Mouse (Mus musculus) induced T-regulatory cell, adult 2 months (primary cell): ENCODE data around the gene Cd86.

Source experiments
- DNase-seq: peaks from one replicate; pipeline ENCODE4 v3.0.0-alpha.2; 2012; ENCODE audit warnings: low read depth

Cd86 gene

GRCm38 (mm10) chr16:36655910-36656309 is 10.0 kb downstream of the Cd86 start:
- no peak for DNase-seq

GRCm38 (mm10) chr16:36655199-36655598 is 10.7 kb downstream of the Cd86 start:
- no peak for DNase-seq

- no peak for DNase-seq
Measured at GRCm38 (mm10) chr16:36651174-36651766, 14.6 kb downstream of the Cd86 start.

DNA sequence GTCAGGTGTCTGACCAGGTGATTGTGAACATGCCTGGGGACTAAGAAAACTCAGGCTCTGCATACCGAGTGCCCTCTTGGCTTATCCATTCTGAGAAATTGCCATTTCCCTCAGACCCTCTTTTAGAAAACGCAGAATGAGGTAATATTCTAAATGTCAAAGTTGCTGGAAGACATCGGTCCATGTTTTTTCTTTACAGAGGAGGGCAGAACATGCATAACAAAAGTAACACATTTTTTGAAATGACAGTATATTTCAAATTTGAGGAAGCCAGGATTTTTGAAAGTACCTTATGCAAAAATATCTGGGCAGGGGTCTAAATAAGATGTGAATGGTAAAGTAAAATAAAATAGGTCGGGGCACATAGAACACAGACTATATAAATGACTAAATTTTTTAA is 15.4 kb downstream of the Cd86 start:
- DNase-seq = no peak

GRCm38 (mm10) chr16:36649304-36649703 is 16.6 kb downstream of the Cd86 start:
- DNase-seq = no peak

DNA sequence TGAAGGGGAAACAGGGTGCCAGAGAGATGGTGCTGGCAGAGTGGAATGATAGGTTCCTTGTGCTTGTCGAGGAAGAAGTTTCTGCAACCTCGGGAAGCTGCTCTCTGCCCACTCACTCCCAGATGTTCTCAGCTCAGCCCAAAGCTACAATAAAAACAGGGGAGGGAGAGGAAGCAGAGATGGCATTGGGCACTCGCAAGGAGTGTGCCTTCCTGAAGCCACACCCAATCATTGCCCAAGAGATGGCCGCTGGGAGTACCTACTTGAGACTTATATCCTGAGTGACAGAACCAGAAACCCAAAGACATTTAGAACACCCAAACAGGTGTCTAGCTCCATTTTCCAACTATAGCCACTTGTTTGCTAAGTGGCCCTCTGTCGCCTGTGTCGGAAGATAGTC is 20.8 kb downstream of the Cd86 start:
- no peak for DNase-seq

GRCm38 (mm10) chr16:36642696-36643046 is 23.2 kb downstream of the Cd86 start:
- no peak for DNase-seq

- no peak for DNase-seq
Measured at GRCm38 (mm10) chr16:36641830-36642695, 23.8 kb downstream of the Cd86 start.

GRCm38 (mm10) chr16:36640993-36641392 is 24.9 kb downstream of the Cd86 start:
- DNase-seq = no peak

GRCm38 (mm10) chr16:36639812-36640504 is 25.9 kb downstream of the Cd86 start:
- DNase-seq = no peak

- DNase-seq = no peak
Measured at GRCm38 (mm10) chr16:36636800-36637199, 29.1 kb downstream of the Cd86 start.

DNA sequence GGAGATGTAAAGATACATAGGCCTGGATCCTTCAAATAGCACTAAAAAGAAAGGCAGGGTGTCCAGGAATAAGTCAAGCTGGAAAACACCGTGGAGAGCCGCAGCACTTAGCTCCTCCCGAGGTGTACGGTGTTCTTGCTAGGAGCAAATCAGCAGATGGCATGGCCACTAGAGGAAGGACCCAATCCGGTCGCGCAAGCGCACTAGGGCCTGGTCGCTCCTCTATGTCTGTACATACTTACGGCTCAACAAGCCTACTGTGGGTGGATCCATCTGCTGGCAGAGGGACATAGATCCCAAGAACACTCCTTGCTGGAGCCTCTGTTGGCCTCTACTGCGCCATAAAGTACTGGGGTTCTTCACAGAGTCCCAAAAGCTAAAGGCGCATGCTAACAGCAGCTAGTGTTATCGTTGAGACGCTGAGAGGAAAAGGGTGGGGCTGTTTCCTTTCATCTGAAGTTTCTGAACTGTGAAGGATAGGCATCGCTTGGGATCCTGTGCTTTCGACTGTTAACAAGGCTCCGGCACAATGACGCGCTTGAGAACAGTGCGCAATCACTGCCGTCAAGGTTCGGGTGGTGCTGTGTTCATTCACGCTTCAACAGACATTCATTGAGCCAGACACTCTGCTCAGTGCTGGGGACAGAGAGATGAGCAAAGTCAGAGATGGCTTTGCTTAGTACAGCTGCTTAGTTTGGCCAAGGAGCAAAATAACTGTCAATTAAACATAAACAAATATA is 30.7 kb downstream of the Cd86 start:
- no peak for DNase-seq

GRCm38 (mm10) chr16:36634421-36634820 is 31.5 kb downstream of the Cd86 start:
- no peak for DNase-seq

- peak; percentile 76 for DNase-seq
Measured at GRCm38 (mm10) chr16:36632229-36632628, 33.7 kb downstream of the Cd86 start.

- no peak for DNase-seq
Measured at GRCm38 (mm10) chr16:36631607-36632006, 34.3 kb downstream of the Cd86 start.

DNA sequence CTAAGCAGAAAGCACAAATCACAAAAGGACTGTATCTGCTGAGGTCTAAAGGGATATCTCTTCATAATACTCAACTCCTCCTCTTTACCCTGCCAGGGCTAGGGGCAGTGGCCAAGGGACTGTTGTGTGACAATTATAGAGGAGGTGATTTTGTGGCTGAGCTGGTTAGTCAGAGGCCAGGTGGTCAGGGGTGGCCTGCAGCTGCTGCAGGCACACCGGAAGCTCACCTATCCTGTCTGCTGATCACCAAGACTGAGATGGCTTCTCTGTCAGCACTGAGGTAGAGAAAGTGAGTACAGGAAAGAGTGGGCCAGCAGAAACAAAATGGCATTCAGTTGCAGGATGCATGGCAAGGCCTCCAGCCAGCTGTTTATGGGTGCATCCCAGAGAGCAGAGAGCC is 38.1 kb downstream of the Cd86 start:
- DNase-seq = peak; percentile 16

- peak; percentile 73 for DNase-seq
Measured at GRCm38 (mm10) chr16:36626567-36627197, 39.2 kb downstream of the Cd86 start.

DNA sequence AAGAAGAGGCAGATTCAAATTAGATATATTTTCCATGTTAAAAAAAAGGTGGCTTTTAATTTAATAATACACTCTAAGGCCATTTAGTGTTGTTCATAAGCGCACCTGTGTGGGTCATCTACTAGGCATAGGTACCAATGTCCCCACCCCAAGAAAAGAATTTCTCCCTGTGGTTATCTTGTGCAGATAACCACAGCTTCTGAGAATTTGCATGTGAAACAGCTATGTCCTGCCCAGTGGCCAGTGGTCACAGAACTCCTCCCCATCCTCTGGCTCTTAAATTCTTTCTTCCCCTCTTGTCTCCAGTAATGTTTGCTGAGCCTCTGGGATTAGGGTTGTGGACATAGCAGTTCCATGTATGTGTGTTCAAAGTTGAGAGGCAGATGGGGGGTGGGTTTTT is 40.0 kb downstream of the Cd86 start:
- DNase-seq = no peak

DNA sequence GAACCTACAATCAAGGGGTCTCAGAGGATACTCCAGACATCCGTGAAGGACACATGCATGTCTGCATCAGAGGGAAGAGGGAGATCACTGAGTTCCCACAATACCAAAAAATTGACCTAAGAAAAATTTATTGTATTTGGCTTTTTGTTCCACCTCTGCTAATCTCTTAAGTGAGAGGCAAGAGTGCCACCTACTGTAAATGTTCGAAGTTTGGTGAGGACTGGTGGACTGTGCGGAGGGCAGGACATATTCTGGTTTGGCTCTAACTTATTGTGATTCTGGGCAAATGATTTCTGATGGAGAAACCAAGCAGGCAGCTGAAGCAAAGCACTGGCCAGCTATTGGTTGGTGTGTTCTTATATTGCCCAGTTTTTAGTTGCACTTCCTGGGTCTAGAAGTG is 43.6 kb downstream of the Cd86 start:
- DNase-seq = peak; percentile 51

GRCm38 (mm10) chr16:36621108-36621507 is 44.8 kb downstream of the Cd86 start:
- no peak for DNase-seq

DNA sequence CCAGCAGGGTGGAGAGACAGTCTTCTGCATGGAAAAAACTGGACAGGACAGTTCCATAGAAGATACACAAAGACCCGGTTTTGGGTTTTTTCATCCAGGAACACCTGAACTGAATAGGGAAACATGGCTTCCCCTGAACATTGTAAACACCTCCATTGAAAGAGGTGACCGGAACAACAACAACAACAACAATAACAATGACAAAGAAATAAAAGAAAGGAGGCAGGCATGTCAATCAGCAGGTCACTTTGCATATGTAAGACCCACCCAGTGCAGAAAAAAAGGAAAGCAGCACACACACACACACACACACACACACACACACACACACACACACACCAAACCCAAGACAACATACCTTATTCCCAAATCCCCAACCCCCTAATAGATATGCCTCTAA is 52.2 kb downstream of the Cd86 start:
- DNase-seq = no peak

- peak; percentile 78 for DNase-seq
Measured at GRCm38 (mm10) chr16:36602632-36603031, 63.2 kb downstream of the Cd86 start.
